Mouse (Mus musculus): ENCODE measurements around the gene Aldh1l1. TPM values are rescaled to one million over a fixed set of nuclear protein-coding genes. Genes with fewer than 3 reads are reported as not detected.

Aldh1l1 gene
- polyA plus RNA-seq, 1 experiment from 2014 or later, result 2.1 TPM

DNA sequence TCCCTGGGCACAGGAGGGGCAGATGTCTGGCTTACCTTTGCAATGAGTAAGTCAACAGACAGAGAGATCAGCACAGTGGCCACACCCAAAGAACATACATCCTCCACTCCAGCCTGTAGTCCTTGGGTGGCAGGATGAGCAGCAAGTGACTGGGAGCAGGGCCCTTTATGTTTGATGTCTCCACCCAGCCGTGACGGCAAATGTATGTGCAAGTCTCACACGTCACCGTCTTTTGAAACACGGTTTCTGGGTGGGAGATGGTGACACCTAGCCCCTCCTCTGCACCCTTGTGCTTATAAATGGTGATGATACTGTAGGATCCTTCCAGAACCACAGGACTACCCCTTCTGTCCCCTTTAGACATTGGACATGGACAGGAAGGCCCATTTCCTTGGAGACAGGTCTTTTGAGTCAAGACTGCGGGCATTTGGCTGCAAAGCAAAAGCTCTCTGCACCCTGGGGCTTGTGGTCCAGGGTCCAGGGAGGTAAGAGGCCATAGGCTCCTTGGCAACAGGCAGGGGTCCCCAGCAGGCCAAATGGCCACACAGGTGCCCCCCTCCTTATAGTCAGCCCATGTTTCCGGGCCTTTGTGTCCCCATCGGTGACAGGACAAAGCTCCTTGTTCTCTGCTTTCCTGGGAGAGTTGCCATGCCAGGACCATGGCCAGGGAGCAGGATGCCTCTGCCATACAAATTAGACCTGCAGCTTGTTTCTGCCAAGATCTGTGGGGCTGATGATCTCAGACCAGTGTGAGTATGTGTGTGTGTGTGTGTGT, 48.7 kb downstream of the Aldh1l1 start:
- Histone ChIP-seq H3K9me3 (no peaks in the 10 kb centered on the region), H3K4me2 (replicated peaks) (no peak overlapping the region), H3K4me1 (no peaks in the 10 kb centered on the region), H3K27me3 (0 out of 2 replicates have a peak, but pooled peaks cover 3% of the 10 kb centered on the region), H3K9ac (no peak overlapping the region), H3K4me3 (no peak overlapping the region), H3K27ac (no peak overlapping the region), H3K36me3 (no peaks in the 10 kb centered on the region)
- no peak for ATAC-seq (ENCODE audit: insufficient number of reproducible peaks, insufficient read depth, low FRiP score, low TSS enrichment)
- 76% methylated on average over 8 of the region's 8 CpGs for WGBS

GRCm38 (mm10) chr6:90536824-90537223, 50.6 kb downstream of the Aldh1l1 start:
- Histone ChIP-seq H3K4me3 (no peak overlapping the region), H3K4me1 (no peaks in the 10 kb centered on the region), H3K27me3 (0 out of 2 replicates have a peak, but pooled peaks cover 3% of the 10 kb centered on the region), H3K9ac (no peak overlapping the region), H3K36me3 (no peaks in the 10 kb centered on the region), H3K27ac (no peak overlapping the region), H3K9me3 (no peaks in the 10 kb centered on the region), H3K4me2 (replicated peaks) (no peak overlapping the region)
- WGBS, result 79% methylated on average over 3 of the region's 3 CpGs
- no peak for ATAC-seq (ENCODE audit: insufficient number of reproducible peaks, insufficient read depth, low FRiP score, low TSS enrichment)

- WGBS, result 6% methylated on average over 7 of the region's 7 CpGs
- Histone ChIP-seq H3K9me3 (no peaks in the 10 kb centered on the region), H3K9ac (no peak overlapping the region; the same call in 1 of the 2 replicates), H3K36me3 (no peaks in the 10 kb centered on the region), H3K27ac (no peak overlapping the region), H3K4me3 (no peak overlapping the region), H3K4me2 (replicated peaks) (no peak overlapping the region), H3K27me3 (peaks cover 3% of the 10 kb centered on the region; the same call in 1 of the 2 replicates), H3K4me1 (no peaks in the 10 kb centered on the region)
- no peak for ATAC-seq (ENCODE audit: insufficient number of reproducible peaks, insufficient read depth, low FRiP score, low TSS enrichment)
Observed at GRCm38 (mm10) chr6:90537941-90538340, 51.7 kb downstream of the Aldh1l1 start.

DNA sequence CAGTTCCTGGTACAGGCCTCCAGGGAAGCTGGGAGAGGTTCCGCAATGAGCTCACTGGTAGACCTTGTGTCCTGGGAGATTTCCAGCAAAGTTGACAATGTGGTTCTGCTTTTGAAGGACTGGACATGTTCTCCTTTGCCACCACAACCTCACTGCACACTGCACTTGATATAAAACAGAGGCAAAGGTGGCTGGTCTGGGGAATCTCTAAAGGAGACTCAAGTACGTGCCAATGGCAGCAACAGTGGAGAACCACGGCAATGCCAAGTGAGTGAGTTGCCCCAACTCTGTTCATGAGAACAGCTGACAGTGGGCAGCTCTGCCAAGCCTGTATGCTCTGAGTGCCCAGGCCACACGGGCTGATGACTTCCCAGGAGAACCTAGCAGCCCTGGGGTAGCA, 53.0 kb downstream of the Aldh1l1 start:
- Histone ChIP-seq H3K36me3 (no peaks in the 10 kb centered on the region), H3K27ac (no peak overlapping the region), H3K4me2 (replicated peaks) (no peak overlapping the region), H3K4me1 (no peaks in the 10 kb centered on the region), H3K9me3 (no peaks in the 10 kb centered on the region), H3K27me3 (peaks cover 3% of the 10 kb centered on the region; the same call in 1 of the 2 replicates), H3K9ac (no peak overlapping the region), H3K4me3 (no peak overlapping the region)
- ATAC-seq (ENCODE audit: insufficient number of reproducible peaks, insufficient read depth, low FRiP score, low TSS enrichment), result no peak
- 93% methylated on average over 4 of the region's 4 CpGs for WGBS

- peaks cover 3% of the 10 kb centered on the region; the same call in 1 of the 2 replicates for H3K27me3 ChIP-seq
- H3K4me2 ChIP-seq (replicated peaks), result no peak overlapping the region
- H3K4me3 ChIP-seq, result no peak overlapping the region
- no peaks in the 10 kb centered on the region for H3K4me1 ChIP-seq
- 74% methylated on average over 1 of the region's 1 CpGs for WGBS
- H3K27ac ChIP-seq, result no peak overlapping the region
- ATAC-seq (ENCODE audit: insufficient number of reproducible peaks, insufficient read depth, low FRiP score, low TSS enrichment), result no peak
- H3K9me3 ChIP-seq, result no peaks in the 10 kb centered on the region
- H3K36me3 ChIP-seq, result no peaks in the 10 kb centered on the region
- H3K9ac ChIP-seq, result no peak overlapping the region
Observed at GRCm38 (mm10) chr6:90540520-90540919, 54.3 kb downstream of the Aldh1l1 start.

DNA sequence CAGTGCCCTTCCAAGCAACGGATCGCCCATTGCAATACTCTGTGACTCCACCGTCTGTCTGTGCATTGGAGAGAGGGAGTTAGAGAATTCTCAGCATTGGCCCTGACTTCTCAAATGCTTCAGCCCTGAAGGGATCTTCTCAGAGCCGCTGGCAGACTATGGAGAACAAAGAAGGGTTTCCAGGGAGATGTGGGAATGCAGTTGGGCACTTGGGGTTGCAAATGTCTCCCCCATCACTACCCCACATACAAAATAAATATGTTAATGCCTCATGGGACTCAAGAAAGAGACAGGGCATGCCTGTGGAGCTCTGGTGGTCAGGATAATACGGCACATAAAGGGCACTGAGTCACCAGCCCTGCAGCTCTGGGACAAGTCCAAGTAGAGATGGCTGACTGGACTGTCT, 55.1 kb downstream of the Aldh1l1 start:
- WGBS, result 63% methylated on average over 5 of the region's 5 CpGs
- Histone ChIP-seq H3K36me3 (no peaks in the 10 kb centered on the region), H3K4me1 (no peaks in the 10 kb centered on the region), H3K9me3 (no peaks in the 10 kb centered on the region), H3K4me3 (no peak overlapping the region), H3K27ac (no peak overlapping the region), H3K4me2 (replicated peaks) (no peak overlapping the region), H3K27me3 (peaks cover 3% of the 10 kb centered on the region; the same call in 1 of the 2 replicates), H3K9ac (no peak overlapping the region)
- no peak for ATAC-seq (ENCODE audit: insufficient number of reproducible peaks, insufficient read depth, low FRiP score, low TSS enrichment)

- no peaks in the 10 kb centered on the region for H3K4me1 ChIP-seq
- H3K36me3 ChIP-seq, result no peaks in the 10 kb centered on the region
- no peak overlapping the region for H3K4me2 ChIP-seq (replicated peaks)
- H3K27ac ChIP-seq, result no peak overlapping the region
- no peak overlapping the region for H3K4me3 ChIP-seq
- no peaks in the 10 kb centered on the region; the same call in 1 of the 2 replicates for H3K27me3 ChIP-seq
- H3K9ac ChIP-seq, result no peak overlapping the region
- ATAC-seq (ENCODE audit: insufficient number of reproducible peaks, insufficient read depth, low FRiP score, low TSS enrichment), result no peak
- WGBS, result 66% methylated on average over 2 of the region's 2 CpGs
- H3K9me3 ChIP-seq, result no peaks in the 10 kb centered on the region
Observed at GRCm38 (mm10) chr6:90544433-90544832, 58.2 kb downstream of the Aldh1l1 start.

DNA sequence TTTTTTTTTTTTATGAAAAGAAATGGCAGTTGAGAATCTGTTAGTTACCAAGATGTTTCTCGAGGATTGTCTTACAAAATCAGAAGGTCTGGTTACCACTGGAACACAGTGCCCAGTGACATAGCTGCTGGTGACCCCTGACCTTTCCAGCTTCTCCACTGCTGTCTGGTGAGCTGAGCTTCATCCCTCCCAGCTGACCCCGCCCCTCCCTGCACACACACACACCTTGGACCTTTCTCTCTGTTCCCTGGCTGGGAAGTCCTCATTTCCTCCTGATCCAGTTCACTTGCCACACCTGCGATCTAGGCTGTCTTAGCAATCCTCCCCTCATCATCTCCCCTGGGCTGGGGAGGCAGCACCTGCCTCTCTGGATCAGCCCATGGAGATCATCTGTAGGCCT, 60.0 kb downstream of the Aldh1l1 start:
- H3K36me3 ChIP-seq, result no peaks in the 10 kb centered on the region

DNA sequence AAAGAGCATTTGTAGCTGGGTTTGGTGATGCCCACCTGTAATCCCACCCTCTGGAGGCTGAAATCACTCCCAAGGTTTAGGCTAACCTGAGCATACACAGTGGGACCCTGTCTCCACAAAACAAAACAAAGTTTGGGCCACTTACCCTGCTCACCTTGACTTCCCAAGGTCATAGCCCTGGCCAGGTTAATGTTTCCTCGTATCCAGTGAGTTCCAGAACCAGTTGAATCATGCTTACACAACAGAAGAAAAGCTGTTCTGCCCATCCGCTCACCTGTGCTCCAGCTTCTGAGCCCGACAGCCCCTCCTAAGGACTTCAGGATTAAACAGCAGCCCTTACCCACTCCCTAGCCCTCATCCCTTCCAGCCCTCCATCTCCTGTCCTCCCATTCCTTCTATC, 60.8 kb downstream of the Aldh1l1 start:
- H3K4me3 ChIP-seq, result no peak overlapping the region
- H3K36me3 ChIP-seq, result no peaks in the 10 kb centered on the region
- no peak for ATAC-seq (ENCODE audit: insufficient number of reproducible peaks, insufficient read depth, low FRiP score, low TSS enrichment)
- peaks cover 11% of the 10 kb centered on the region; the same call in 1 of the 2 replicates for H3K27me3 ChIP-seq
- no peak overlapping the region for H3K4me2 ChIP-seq (replicated peaks)
- H3K9ac ChIP-seq, result no peak overlapping the region
- H3K9me3 ChIP-seq, result no peaks in the 10 kb centered on the region
- H3K4me1 ChIP-seq, result no peaks in the 10 kb centered on the region
- 83% methylated on average over 3 of the region's 3 CpGs for WGBS
- no peak overlapping the region for H3K27ac ChIP-seq

More for the DNA sequence above, 60.0 kb downstream of the Aldh1l1 start:
- Histone ChIP-seq H3K27me3 (peaks cover 9% of the 10 kb centered on the region; the same call in 1 of the 2 replicates), H3K27ac (no peak overlapping the region), H3K9me3 (no peaks in the 10 kb centered on the region), H3K4me3 (no peak overlapping the region), H3K4me2 (replicated peaks) (no peak overlapping the region), H3K9ac (no peak overlapping the region), H3K4me1 (no peaks in the 10 kb centered on the region)
- no peak for ATAC-seq (ENCODE audit: insufficient number of reproducible peaks, insufficient read depth, low FRiP score, low TSS enrichment)
- whole genome bisulfite sequencing, result 62% methylated on average over 3 of the region's 3 CpGs

GRCm38 (mm10) chr6:90550161-90550912, 64.1 kb downstream of the Aldh1l1 start:
- H3K4me2 ChIP-seq (replicated peaks), result peak overlapping the region; percentile 35
- peak; percentile 32; the same call in 1 of the 2 replicates for ATAC-seq (ENCODE audit: insufficient number of reproducible peaks, insufficient read depth, low FRiP score, low TSS enrichment)
- no peak overlapping the region for H3K9ac ChIP-seq
- no peaks in the 10 kb centered on the region for H3K4me1 ChIP-seq
- H3K4me3 ChIP-seq, result peak overlapping the region; percentile 14
- 11% methylated on average over 25 of the region's 25 CpGs for WGBS
- peaks cover 11% of the 10 kb centered on the region; the same call in 1 of the 2 replicates for H3K27me3 ChIP-seq
- no peaks in the 10 kb centered on the region for H3K9me3 ChIP-seq
- no peak overlapping the region for H3K27ac ChIP-seq
- no peaks in the 10 kb centered on the region for H3K36me3 ChIP-seq

DNA sequence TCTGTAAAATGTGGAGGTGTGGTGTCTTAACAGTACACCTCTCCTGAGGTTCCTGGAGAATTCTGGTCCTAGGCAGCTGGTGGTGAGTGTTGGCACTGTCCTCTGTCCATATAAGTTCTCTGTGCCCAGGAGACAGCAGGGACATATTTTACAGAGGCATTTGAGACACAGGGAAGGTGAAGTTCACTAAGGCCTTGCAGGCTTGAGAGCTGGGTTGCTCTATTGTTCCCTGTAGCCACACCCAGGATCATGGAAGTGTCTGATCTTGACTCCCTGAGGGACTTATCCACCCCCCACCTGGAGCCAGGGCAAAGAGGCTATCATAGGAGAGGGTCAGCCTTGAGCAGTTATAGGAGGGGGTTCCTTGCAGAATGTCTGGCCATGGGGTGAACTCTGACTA, 65.0 kb downstream of the Aldh1l1 start:
- Histone ChIP-seq H3K9ac (no peak overlapping the region), H3K27ac (no peak overlapping the region), H3K4me3 (no peak overlapping the region), H3K36me3 (no peaks in the 10 kb centered on the region), H3K27me3 (peaks cover 11% of the 10 kb centered on the region; the same call in 1 of the 2 replicates), H3K4me1 (no peaks in the 10 kb centered on the region), H3K4me2 (replicated peaks) (no peak overlapping the region), H3K9me3 (no peaks in the 10 kb centered on the region)
- ATAC-seq (ENCODE audit: insufficient number of reproducible peaks, insufficient read depth, low FRiP score, low TSS enrichment), result no peak

DNA sequence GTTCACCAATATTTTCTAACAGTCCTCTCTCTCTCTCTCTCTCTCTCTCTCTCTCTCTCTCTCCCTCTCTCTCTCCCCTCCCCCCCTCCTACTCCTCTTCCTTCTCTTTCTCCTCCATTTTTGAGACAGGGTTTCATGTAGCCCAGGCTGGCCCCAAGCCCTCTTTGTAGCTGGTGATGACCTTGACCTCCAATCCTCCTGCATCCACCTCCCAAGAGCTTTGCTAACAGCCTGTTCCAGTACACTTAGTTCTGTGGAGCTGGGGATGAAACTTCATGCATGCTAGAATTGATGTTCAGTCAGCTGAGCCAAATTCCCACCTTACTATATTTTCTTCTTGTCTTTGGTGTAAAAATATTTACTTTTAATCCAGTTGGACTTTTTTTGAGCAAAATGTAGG, 67.0 kb downstream of the Aldh1l1 start:
- ATAC-seq (ENCODE audit: insufficient number of reproducible peaks, insufficient read depth, low FRiP score, low TSS enrichment), result no peak
- Histone ChIP-seq H3K4me1 (no peaks in the 10 kb centered on the region), H3K4me3 (no peak overlapping the region)

More for the DNA sequence above, 67.0 kb downstream of the Aldh1l1 start:
- Histone ChIP-seq H3K4me2 (replicated peaks) (no peak overlapping the region), H3K9me3 (no peaks in the 10 kb centered on the region), H3K27ac (no peak overlapping the region), H3K36me3 (no peaks in the 10 kb centered on the region), H3K9ac (no peak overlapping the region), H3K27me3 (peaks cover 11% of the 10 kb centered on the region; the same call in 1 of the 2 replicates)

Measured in embryonic facial prominence, embryonic 12.5 days (tissue).